Mouse (Mus musculus) heart, postnatal 0 days (tissue): ENCODE data around the gene Atrnl1.

Experiments
- CTCF ChIP-seq: IDR thresholded peaks from 2 replicates; pipeline ENCODE4 v1.5.1; 2016; ENCODE audit warnings: antibody characterized with exemption, control low read depth, low read depth
- EP300 ChIP-seq: IDR thresholded peaks from 2 replicates; pipeline ENCODE4 v1.6.1; 2016; ENCODE audit warnings: antibody characterized with exemption, low read depth

DNA sequence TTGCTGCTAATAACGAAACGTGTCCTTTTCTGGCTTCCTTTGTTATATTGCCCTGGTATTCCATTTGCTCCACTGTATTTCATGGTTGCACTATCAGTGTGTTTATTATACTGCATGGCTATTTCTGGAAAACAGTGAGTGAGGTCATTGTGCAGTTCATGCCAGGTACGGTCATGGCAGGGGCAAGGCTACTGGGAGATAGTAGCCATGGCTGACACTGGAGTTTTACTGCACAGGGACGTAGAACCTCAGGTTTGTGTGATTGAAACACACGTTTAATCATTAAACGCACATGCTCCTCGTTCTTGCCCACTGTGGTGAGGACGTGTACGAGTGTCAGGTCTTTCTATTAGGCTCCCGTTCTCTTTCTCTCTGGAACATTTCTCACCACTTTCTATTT is 314.8 kb downstream of the Atrnl1 start:
- TF ChIP-seq CTCF (no peak), EP300 (no peak)
